Mouse (Mus musculus): Measurements from ENCODE around the gene Nrxn2.
A peak's percentile ranks its signal among the peaks of the same experiment; 100 is the strongest.

Gene Nrxn2

DNA sequence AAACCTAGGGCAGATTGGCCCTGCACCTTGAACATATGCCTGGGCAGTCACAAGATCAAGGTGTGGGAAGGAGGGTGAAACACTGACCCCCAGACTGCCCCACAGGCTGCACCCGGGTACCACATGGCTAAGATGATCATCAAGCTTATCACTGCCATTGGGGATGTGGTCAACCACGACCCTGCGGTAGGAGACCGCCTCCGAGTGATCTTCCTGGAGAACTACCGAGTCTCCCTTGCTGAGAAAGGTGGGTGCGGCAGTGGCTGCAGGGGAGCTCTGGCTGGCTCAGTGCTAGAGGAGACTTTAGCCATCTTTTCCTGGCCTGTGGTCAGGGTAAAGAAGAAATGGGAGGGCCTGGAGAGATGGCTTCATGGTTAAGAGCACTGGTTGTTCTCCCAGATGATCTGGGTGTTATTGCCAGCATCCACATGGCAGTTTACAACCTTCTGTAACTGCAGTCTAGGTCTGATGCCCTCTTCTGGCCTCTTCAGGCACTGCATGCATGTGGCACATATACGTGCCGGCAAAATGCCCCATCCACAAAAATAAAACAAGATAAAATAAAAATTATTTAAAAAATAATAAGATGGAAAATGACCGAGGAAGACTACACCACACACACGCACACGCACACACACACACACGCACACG, 25.7 kb upstream of the Nrxn2 start:
- DNase-seq (ENCODE audit: low spot score), result no peak

DNA sequence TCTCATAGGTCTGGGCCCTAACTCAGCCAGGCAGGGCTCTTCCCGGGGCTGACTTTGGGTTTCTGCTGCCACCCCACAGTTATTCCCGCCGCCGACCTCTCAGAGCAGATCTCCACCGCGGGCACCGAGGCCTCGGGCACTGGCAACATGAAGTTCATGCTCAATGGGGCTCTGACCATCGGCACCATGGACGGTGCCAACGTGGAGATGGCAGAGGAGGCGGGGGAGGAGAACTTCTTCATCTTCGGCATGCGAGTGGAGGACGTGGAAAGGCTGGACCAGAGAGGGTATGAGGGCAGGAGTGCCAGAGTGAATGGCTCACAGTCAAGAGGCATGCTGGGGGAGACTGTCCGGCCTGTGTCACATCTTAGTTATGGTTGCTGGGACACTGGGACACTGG, 24.9 kb upstream of the Nrxn2 start:
- no peak for DNase-seq (ENCODE audit: low spot score)

GRCm38 (mm10) chr19:6396237-6396636, 22.3 kb upstream of the Nrxn2 start:
- no peak for DNase-seq (ENCODE audit: low spot score)

DNA sequence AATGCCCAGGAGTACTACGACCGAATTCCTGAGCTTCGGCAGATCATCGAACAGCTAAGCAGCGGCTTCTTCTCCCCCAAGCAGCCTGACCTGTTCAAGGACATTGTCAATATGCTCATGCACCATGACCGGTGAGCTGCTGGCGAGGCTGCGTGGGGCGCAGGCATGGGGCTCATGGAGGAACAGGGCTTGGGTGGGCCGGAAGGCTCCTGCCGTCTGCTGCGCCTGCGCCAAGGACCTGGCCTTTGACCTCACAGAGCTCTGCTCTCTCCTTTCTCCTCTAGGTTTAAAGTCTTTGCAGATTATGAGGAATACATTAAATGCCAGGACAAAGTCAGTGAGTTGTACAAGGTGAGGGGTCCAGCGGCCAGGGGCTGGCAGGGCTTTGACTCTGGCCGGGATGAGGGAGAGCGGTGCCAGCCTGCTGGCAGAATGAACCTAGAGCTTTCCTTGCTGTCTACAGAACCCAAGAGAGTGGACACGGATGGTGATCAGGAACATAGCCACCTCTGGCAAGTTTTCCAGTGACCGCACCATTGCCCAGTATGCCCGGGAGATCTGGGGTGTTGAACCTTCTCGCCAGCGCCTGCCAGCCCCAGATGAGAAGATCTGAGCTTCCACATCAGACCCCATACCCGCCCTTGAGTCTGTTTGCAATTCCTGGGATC, 20.8 kb upstream of the Nrxn2 start:
- DNase-seq (ENCODE audit: low spot score), result no peak

- DNase-seq (ENCODE audit: low spot score), result no peak
Observed at GRCm38 (mm10) chr19:6398447-6399284, 19.9 kb upstream of the Nrxn2 start.

- no peak for DNase-seq (ENCODE audit: low spot score)
Observed at GRCm38 (mm10) chr19:6399285-6400095, 19.0 kb upstream of the Nrxn2 start, which contains the start of gene Rasgrp2. TSS of gene Rasgrp2 (plus strand) at chr19:6399340.

DNA sequence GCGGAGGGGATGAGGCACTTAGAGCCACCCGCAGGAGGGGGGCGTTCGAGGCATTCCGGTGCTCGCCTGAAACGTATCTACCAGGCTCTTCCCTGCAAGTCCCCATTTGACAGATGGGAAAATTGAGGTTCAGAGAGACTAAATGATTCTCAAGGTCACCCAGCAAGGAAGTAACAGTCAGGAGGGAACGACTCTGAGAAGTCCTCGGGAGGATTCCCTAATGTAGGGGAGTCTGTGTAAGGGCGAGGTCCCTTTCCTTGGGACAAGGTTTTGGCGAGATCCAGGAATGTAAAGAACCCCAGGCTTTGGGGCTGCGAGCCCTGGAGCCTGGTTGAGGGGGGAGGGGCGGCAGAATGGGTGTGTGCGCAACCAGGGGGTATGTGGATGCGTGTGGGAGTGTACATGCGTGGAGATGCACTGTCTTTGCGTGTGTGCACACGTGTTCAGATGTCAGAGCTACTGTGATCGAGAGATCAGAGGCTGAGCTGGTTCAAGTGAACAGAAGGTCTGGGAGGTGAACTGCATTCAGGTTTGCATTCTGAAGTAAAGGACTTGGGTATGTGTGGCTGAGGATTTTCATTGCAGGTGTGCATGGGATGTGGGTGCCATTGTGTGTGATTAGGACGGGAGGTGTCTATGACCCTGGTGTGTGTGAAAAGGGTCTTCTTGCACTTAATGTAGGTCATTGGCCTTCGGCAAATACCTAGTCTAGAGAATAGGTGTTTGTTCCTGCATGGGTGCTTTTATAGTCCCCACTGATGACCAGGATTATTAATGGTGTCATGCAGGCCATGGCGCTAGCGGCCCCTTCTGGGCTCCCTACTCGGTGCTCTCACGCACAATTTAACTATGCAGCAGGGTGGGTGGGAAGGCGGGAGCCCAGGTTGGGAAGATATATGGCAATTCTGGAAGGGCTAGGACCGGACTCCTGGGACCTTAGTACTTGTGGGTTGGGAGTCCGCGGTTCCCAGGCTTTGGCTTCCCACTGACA, 18.1 kb upstream of the Nrxn2 start:
- no peak for DNase-seq (ENCODE audit: low spot score)

DNA sequence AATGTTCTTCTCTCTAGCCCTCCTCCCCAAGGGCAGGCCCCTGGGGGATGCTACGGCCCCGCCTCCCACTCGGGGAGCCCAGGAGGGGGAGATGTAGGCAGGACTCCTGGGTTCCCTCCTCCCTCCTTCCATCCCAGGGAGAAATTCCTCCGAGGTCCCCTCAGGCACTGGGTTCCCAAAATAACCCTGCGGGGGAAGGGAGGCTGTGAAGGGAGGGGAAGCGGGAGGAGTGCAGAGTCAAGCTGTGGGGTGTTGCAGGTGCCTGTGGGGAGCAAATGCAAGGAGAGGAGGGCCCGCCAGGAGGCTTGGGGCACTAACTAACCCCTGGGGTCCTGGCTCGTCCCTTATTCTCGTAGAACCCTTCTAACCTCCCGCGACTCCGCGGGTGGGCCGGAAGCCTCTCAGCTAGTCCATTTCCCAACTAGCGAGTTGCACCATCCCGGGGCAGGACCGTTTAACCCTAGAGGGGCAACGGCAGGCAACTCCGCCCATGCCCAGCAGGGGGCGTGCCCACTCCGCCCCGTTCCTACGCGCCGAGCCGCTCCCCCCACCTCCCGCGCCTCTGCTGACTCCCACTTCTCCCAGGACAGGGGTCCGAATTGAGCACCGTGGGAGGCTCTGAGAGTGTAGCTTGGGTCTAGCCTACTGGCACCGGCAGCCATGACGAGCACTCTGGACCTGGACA, 17.3 kb upstream of the Nrxn2 start:
- DNase-seq (ENCODE audit: low spot score), result peak; percentile 58

DNA sequence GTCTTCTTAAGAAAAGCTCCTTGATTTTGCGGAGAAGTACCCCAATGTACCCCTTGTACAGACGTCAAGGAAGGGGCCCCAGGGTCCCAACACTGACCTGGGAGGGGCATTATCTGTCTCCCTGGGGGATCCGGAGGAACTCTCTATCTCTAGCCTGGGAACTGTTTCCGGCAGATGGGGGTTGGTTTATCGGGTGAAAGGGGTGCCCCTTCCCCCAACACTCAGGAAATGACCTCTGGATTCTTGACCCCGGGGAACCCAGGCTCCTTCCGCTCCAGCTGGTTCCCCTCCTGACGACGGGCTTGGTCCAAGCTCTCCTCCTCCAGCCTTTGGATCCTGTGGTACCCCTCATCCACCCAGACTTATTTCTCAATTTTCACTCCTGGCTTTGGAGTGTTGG, 16.6 kb upstream of the Nrxn2 start:
- DNase-seq (ENCODE audit: low spot score), result no peak

DNA sequence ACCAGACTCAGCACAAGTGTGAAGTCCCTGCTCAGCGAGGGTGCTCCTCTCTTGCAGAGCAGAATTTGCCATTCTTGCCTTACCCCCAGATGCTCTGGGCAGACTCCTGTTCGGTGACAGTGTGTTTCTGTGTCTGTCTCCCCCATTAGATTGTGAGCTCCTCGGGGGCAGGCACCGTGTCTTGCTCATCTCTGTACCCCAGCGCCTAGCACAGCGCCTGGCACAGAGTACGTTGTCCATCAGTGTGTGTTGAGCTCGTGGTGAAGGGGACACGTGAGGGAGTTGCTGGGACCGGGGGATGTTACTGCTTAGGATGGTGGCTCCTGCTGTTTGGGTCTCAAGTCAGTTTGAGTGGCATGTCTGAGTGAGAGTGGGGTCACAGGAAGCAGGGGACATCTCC, 14.7 kb upstream of the Nrxn2 start:
- DNase-seq (ENCODE audit: low spot score), result no peak

GRCm38 (mm10) chr19:6405433-6405832, 13.1 kb upstream of the Nrxn2 start:
- DNase-seq (ENCODE audit: low spot score), result no peak

GRCm38 (mm10) chr19:6407109-6407508, 11.4 kb upstream of the Nrxn2 start:
- no peak for DNase-seq (ENCODE audit: low spot score)

GRCm38 (mm10) chr19:6407816-6408510, 10.6 kb upstream of the Nrxn2 start:
- DNase-seq (ENCODE audit: low spot score), result no peak

GRCm38 (mm10) chr19:6408749-6409148, 9.8 kb upstream of the Nrxn2 start:
- DNase-seq (ENCODE audit: low spot score), result no peak

- DNase-seq (ENCODE audit: low spot score), result no peak
Observed at GRCm38 (mm10) chr19:6409176-6409575, 9.4 kb upstream of the Nrxn2 start.

DNA sequence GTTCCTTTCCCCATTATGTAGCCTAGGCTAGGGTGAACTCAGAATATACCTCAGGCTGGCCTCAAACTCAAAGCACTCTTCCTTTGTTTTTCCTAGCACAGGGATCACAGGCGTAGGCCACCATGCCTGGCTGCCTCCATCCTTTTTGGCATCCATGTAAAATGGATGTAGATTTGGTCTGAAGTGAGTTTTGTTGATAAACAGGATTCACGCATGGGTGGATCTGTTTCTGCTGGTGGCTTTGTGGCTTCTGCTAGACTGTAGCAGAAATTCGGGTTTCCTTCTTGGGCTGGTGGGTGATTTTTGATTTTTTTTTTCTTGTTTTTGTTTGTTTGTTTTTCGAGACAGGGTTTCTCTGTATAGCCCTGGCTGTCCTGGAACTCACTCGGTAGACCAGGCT, 8.6 kb upstream of the Nrxn2 start:
- DNase-seq (ENCODE audit: low spot score), result no peak

DNA sequence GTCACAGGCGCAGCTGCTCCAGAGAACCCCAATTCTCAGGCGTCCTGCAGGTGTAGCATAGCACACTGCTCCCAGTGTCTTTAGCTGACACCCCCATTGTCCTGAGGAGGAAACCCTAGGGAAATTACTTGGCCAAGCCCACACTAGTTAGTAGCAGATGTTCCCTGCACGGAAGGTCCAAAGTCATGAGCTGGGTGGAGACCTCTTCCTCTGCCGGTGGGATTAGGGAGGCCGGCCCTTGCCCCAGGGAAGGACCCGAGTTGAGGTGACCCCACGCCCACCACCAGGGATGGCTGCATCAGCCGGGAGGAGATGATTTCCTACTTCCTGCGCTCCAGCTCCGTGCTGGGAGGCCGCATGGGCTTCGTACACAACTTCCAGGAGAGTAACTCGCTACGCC, 5.7 kb upstream of the Nrxn2 start:
- no peak for DNase-seq (ENCODE audit: low spot score)

DNA sequence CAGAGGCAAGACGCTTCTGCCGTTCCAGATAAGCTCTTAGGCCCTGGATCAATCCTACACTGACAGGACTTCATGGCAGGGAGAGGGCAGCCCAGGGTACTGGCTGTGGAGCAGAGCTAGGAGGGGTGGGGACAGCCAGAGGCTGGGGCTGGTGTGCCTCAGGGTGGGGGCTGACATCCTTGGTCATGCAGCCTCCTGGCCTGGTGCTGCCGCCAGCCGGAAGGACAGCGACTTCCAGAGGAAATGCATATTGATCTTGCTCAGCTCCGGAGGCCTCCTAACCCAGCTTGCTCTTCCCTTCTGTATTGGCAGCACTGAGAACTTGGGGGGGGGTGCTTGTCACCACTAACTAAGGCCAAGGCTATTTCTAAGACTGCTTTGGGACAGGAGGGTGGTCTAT, 3.1 kb upstream of the Nrxn2 start:
- no peak for DNase-seq (ENCODE audit: low spot score)

GRCm38 (mm10) chr19:6416124-6416770, 2.3 kb upstream of the Nrxn2 start:
- no peak for DNase-seq (ENCODE audit: low spot score)

Measured in MN1 (cell line).